Mouse (Mus musculus) spleen, adult 10 weeks (tissue): ENCODE results near the gene Gpr3. TPM values are rescaled to one million over a fixed set of nuclear protein-coding genes. Genes with fewer than 3 reads are reported as not detected.

ENCODE experiments used
- polyA plus RNA-seq: library from polyadenylated mRNA; stranded (reverse); fragments of 350-450 nt; fragmentation: Illumina TruSeq; extraction: RNeasy Lipid Tissue Mini Kit (QIAGEN cat#74804); gene quantifications from one replicate; pipeline ENCODE4 v1.2.3, GENCODE M21; 2015; ENCODE audit warnings: low replicate concordance; ENCODE audit not compliant: insufficient read depth

Gpr3 gene
- polyA plus RNA-seq = not detected

DNA sequence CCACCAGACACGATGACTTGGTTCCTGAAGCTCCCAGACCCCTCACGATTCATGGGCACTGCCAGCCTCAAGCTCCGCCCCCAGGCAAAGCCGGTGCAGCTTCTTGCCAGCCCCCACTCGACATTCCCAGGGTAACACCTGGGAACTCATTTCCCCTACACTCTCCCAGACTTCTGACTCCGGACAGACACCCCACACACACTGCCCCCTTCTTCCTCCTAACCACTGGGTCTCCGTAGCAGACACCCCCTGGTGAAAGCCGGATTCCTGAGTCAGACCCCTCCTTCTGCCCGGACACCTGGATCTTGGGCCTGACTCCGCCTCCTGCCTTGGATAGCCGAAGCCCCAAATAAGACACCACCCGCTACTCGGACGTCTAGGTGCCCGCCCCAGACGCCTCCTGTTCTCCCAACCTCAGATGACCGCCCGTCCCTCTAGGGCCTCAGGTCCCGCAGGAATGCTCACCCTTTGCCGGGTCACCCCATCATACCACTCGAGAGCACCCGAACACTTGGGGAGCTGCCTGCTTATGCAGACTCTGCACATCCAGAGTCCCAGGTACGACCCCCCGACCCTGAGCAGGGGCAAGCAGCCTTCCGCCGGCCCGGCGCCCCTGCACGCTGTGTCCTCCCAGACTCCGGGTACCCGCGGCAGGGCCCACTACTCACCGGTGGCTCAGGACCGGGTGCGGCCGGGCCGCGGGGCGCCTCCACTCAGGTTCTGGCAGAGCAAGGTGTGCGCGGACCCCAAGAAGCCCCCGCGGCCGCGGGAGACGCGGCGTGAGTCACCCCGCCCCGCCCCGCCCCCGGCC lies at the start of gene Gpr3, which contains the start of gene Cd164l2:
Gpr3 (minus strand) TSS at position 786 of the 811 bp plus-strand sequence.
Cd164l2 (plus strand) TSS at position 381 of the 811 bp plus-strand sequence.

DNA sequence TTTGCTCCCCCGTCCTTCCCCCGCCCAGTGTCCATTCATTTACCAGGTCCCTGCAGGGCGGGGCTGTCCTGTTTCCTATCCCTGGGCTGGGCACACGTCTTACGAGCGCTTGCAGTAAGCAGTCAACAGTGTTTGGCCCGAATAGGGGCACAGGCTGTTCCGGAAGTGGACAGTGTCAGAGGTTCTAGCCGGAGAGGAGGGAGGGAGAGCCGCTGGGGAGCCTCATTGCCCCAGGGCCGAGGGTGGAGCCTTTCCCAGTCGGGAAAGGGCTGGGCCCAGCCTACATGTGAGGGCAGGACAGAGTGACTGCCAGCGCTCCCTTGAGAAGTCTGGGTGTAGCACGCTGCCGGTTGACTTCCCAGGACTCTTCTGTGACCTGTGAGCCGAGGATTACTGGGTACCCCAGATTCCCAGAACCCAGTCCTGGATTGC lies 28.2 kb upstream of the Gpr3 start, which contains the start of gene Map3k6:
Map3k6 (plus strand) TSS at position 329 of the 432 bp plus-strand sequence.

Other genes with a start within 250 kb of the Gpr3 start
- 59.3 TPM for gene Fgr, start 238.4 kb downstream of the Gpr3 start, polyA plus RNA-seq
- 5.2 TPM for gene Ahdc1, start 201.3 kb downstream of the Gpr3 start, polyA plus RNA-seq
- gene Wasf2, start 82.0 kb downstream of the Gpr3 start, polyA plus RNA-seq = 94.9 TPM
- gene Cd164l2, start 405 bp downstream of the Gpr3 start, polyA plus RNA-seq = not detected
- 2.7 TPM for gene Map3k6, start 28.3 kb upstream of the Gpr3 start, polyA plus RNA-seq
- gene Sytl1, start 50.6 kb upstream of the Gpr3 start, polyA plus RNA-seq = 0.62 TPM
- gene Tmem222, start 65.3 kb upstream of the Gpr3 start, polyA plus RNA-seq = 26.6 TPM
- 8.3 TPM for gene Wdtc1, start 140.9 kb upstream of the Gpr3 start, polyA plus RNA-seq
- 12.0 TPM for gene Slc9a1, start 157.2 kb upstream of the Gpr3 start, polyA plus RNA-seq